Mouse (Mus musculus) ES-E14 (cell line): ENCODE results near the gene Nrsn2. TPM values are rescaled to one million over a fixed set of nuclear protein-coding genes. Genes with fewer than 3 reads are reported as not detected.
A peak's percentile ranks its signal among the peaks of the same experiment; 100 is the strongest.

Source experiments
- DNase-seq: peaks from one replicate; pipeline ENCODE4 v3.0.0-alpha.2; 2013; ENCODE audit warnings: low read depth, low spot score
- H3K27ac ChIP-seq: 2 replicates; pipeline ENCODE4 v1.5.1; 2012; ENCODE audit warnings: low read depth, mild to moderate bottlenecking, low read length, moderate library complexity, mixed read lengths; ENCODE audit not compliant: poor library complexity, insufficient read depth, severe bottlenecking
- H3K36me3 ChIP-seq: 2 replicates; pipeline ENCODE4 v1.6.1; 2012; ENCODE audit warnings: mild to moderate bottlenecking, low read length, moderate library complexity, mixed read lengths; ENCODE audit not compliant: control insufficient read depth, poor library complexity, insufficient read depth, severe bottlenecking
- H3K4me1 ChIP-seq, 2 experiments: fragments of 150-350 bp in 1 of 2; sonication (generic) in 1 of 2; 2 replicates each; pipeline ENCODE4 v1.6.1; 2012; ENCODE audit warnings: low read length in 2 of 2, mild to moderate bottlenecking in 1 of 2, mixed read lengths in 1 of 2; ENCODE audit not compliant: control insufficient read depth in 2 of 2, insufficient read depth in 2 of 2, poor library complexity in 1 of 2
- H3K4me3 ChIP-seq, 2 experiments: fragments of 150-350 bp in 1 of 2; sonication (generic) in 1 of 2; 2 replicates each; pipeline ENCODE4 v1.5.1; 2012; ENCODE audit warnings: low read length in 2 of 2, low read depth in 1 of 2, mild to moderate bottlenecking in 1 of 2, mixed read lengths in 1 of 2; ENCODE audit not compliant: insufficient read depth in 1 of 2, poor library complexity in 1 of 2, severe bottlenecking in 1 of 2
- H3K9ac ChIP-seq: 2 replicates; pipeline ENCODE4 v1.6.1; 2012; ENCODE audit warnings: low read depth, mild to moderate bottlenecking, low read length, mixed read lengths; ENCODE audit not compliant: poor library complexity, insufficient read depth, severe bottlenecking
- H3K9me3 ChIP-seq: fragments of 150-350 bp; sonication (generic); 2 replicates; pipeline ENCODE4 v1.6.1; 2012; ENCODE audit warnings: low read depth, mild to moderate bottlenecking, low read length; ENCODE audit not compliant: control insufficient read depth, insufficient read depth
- CHD2 ChIP-seq: IDR thresholded peaks from 2 replicates; pipeline ENCODE4 v1.6.1; 2014; ENCODE audit warnings: mild to moderate bottlenecking, low read depth, low read length, inconsistent platforms
- HCFC1 ChIP-seq: IDR thresholded peaks from 2 replicates; pipeline ENCODE4 v1.6.1; 2012; ENCODE audit warnings: low read length, inconsistent platforms, borderline replicate concordance; ENCODE audit not compliant: insufficient read depth
- MAFK ChIP-seq: IDR thresholded peaks from 2 replicates; pipeline ENCODE4 v1.6.1; 2014; ENCODE audit warnings: mild to moderate bottlenecking, low read depth, low read length, inconsistent platforms; ENCODE audit not compliant: insufficient read depth
- ZC3H11A ChIP-seq: IDR thresholded peaks from 2 replicates; pipeline ENCODE4 v1.6.1; 2012; ENCODE audit warnings: low read depth, mild to moderate bottlenecking, inconsistent platforms, low read length, borderline replicate concordance
- ZNF384 ChIP-seq: IDR thresholded peaks from 2 replicates; pipeline ENCODE4 v1.6.1; 2012; ENCODE audit warnings: low read depth, low read length, inconsistent platforms
- in situ Hi-C, 2 experiments: fragments of 600-800 bp; cut with MboI; formaldehyde crosslinking; loops; one replicate each; pipeline ENCODE4 v1.15.1; 2025; ENCODE audit warnings: low sequenced_read_pairs in 2 of 2, inconsistent platforms in 1 of 2; ENCODE audit not compliant: unreplicated experiment in 2 of 2
- total RNA-seq: library from RNA; depleted of rRNA; stranded (reverse); fragments of 300-350 nt; gene quantifications from 2 replicates; pipeline ENCODE4 v1.2.3, GENCODE M21; 2012

The Nrsn2 gene
- total RNA-seq, 1 experiment, result 2.1 TPM

DNA sequence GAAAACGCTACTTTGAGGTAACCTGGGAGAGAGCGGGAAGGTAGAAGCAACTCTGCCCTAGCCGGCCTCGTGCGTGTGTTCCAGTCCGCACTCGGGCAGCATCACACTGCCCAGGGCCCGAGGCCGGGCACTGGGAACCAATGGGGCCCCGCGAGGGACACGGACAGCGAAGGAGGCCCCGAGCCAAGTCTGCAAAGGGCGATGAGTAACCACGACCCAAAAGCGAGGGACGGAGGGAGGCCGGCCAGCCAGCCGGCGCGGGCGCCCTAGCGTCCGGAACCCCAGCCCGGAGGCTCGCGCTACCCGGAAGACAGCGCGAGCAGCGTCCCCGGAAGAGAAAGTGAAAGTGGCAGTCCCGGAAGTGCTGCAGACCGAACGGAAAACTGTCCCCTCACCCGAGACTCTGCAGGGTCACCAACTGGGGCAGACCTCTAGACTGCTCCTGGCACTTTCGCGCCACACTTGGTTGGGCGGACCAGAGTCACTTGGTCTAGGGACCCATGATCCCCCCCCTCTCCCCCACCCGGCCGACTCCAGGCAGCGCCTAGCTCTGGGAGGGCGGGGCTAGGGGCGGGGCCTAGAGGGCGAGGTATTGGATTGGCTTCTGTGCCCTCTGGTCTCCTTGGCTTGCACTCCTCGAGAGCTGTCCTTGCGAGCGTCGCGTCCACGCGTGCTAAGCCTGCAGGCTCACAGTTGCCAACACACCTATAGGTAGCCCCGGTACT lies 44.2 kb downstream of the Nrsn2 start, which contains the start of gene Rbck1:
Gene Rbck1, minus strand, starts transcription at position 553 of the 725 bp plus-strand sequence.
- Histone ChIP-seq H3K36me3 (peaks cover 18% of the 10 kb centered on the region; the same call in 1 of the 2 replicates), H3K4me3 (peak within 1 kb of the TSS; percentile 94 to 95), H3K27ac (peak within 1 kb of the TSS; percentile 69), H3K9ac (peak within 1 kb of the TSS; percentile 96), H3K4me1 (peaks cover 2 to 14% of the 10 kb centered on the region in 2 experiments; a peak in 3 of 4 replicates), H3K9me3 (no peaks in the 10 kb centered on the region)
- peak; percentile 85 for DNase-seq
- TF ChIP-seq ZC3H11A (no peak), ZNF384 (no peak), CHD2 (no peak), HCFC1 (peak; percentile 82), MAFK (no peak)
- in situ Hi-C loops, result no loop called here

GRCm38 (mm10) chr2:152330858-152331423 lies 45.5 kb downstream of the Nrsn2 start:
- Histone ChIP-seq H3K36me3 (peaks cover 25% of the 10 kb centered on the region), H3K4me3 (peak overlapping the region; percentile 94 to 95), H3K27ac (no peak overlapping the region), H3K9me3 (no peaks in the 10 kb centered on the region), H3K4me1 (peaks cover 2 to 18% of the 10 kb centered on the region in 2 experiments; a peak in 3 of 4 replicates), H3K9ac (peak overlapping the region; percentile 96; the same call in 1 of the 2 replicates)
- in situ Hi-C loops, result no loop called here
- no peak for TF ChIP-seq MAFK
- no peak for DNase-seq

DNA sequence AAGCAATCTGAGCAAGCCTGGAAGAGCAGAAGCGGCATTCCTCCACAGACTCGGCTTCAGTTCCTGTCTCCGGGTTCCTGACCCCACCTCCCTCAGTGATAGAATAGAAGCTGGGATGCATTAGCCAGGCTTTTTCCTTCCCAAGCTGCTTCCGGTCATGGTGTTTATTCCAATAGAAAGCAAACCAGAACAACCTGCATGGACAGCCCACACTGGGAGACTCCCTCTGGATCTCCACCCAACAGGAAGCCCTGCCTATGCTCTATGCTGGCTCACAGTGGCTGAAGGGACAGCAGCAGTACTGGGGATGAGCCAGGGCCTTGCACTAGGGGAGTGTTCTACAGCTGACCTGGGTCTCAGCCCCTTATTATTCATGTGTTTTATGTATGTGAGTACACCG lies 48.5 kb downstream of the Nrsn2 start:
- Histone ChIP-seq H3K4me3 (no peak overlapping the region), H3K36me3 (peaks cover 49% of the 10 kb centered on the region), H3K9ac (no peak overlapping the region), H3K4me1 (peaks cover 2 to 18% of the 10 kb centered on the region in 2 experiments; a peak in 3 of 4 replicates), H3K9me3 (no peaks in the 10 kb centered on the region), H3K27ac (no peak overlapping the region)
- in situ Hi-C loops, result no loop called here
- TF ChIP-seq CHD2, result no peak
- TF ChIP-seq HCFC1, result no peak
- no peak for TF ChIP-seq ZNF384
- no peak for TF ChIP-seq MAFK
- TF ChIP-seq ZC3H11A, result no peak
- DNase-seq, result no peak

GRCm38 (mm10) chr2:152326654-152327053 lies 49.8 kb downstream of the Nrsn2 start:
- Histone ChIP-seq H3K4me3 (no peak overlapping the region), H3K36me3 (peaks cover 61% of the 10 kb centered on the region), H3K9me3 (no peaks in the 10 kb centered on the region), H3K9ac (peak overlapping the region; percentile 26; the same call in 1 of the 2 replicates), H3K27ac (no peak overlapping the region), H3K4me1 (peaks cover 2 to 19% of the 10 kb centered on the region in 2 experiments; a peak in 3 of 4 replicates)
- in situ Hi-C loops, result no loop called here
- DNase-seq, result no peak
- TF ChIP-seq ZC3H11A (no peak), HCFC1 (no peak), CHD2 (no peak)
